Mouse (Mus musculus) spleen, adult 2 months (tissue): ENCODE data around the gene Lrrk2. TPM values are rescaled to one million over a fixed set of nuclear protein-coding genes. Genes with fewer than 3 reads are reported as not detected.
"Not testable (repeated sequence)": the region's sequence is repeated elsewhere in the genome, so short reads cannot be mapped to it uniquely, and the experiment has no call there.

Experiments used
- DNase-seq, 2 experiments: peaks; one replicate each; pipeline versions ENCODE4 v3.0.0 to v3.0.0-alpha.2; 2012 to 2021; ENCODE audit warnings: low spot score in 2 of 2, low read depth in 1 of 2
- H3K27ac ChIP-seq: fragments of 200-500 bp; 2 replicates; pipeline ENCODE4 v1.5.1; 2012; ENCODE audit warnings: low read length, inconsistent platforms; ENCODE audit not compliant: insufficient read depth
- H3K27me3 ChIP-seq: fragments of 200-500 bp; 2 replicates; pipeline ENCODE4 v1.6.1; 2012; ENCODE audit warnings: mild to moderate bottlenecking, moderate library complexity, low read length, inconsistent platforms; ENCODE audit not compliant: control insufficient read depth, insufficient read depth
- H3K36me3 ChIP-seq: fragments of 200-500 bp; 2 replicates; pipeline ENCODE4 v1.6.1; 2012; ENCODE audit warnings: mild to moderate bottlenecking, low read length, inconsistent platforms; ENCODE audit not compliant: control insufficient read depth, insufficient read depth
- H3K4me1 ChIP-seq: fragments of 200-500 bp; 2 replicates; pipeline ENCODE4 v1.6.1; 2011; ENCODE audit warnings: inconsistent platforms; ENCODE audit not compliant: control insufficient read depth, insufficient read depth, insufficient read length
- H3K4me3 ChIP-seq: fragments of 200-500 bp; 2 replicates; pipeline ENCODE4 v1.5.1; 2011; ENCODE audit warnings: mild to moderate bottlenecking, inconsistent platforms; ENCODE audit not compliant: insufficient read depth, insufficient read length; ENCODE audit errors: extremely low read depth
- CTCF ChIP-seq: fragments of 200-500 bp; IDR thresholded peaks from 2 replicates; pipeline ENCODE4 v1.5.1; 2011; ENCODE audit warnings: mild to moderate bottlenecking, inconsistent platforms; ENCODE audit not compliant: insufficient read depth, insufficient read length, insufficient replicate concordance; ENCODE audit errors: extremely low read depth
- POLR2A ChIP-seq: fragments of 200-500 bp; IDR thresholded peaks from 2 replicates; pipeline ENCODE4 v1.6.1; 2011; ENCODE audit warnings: low read depth, low read length, inconsistent platforms
- WGBS: fragments of 180-500 bp; shearing (Covaris S2); methylation state at CpG from one replicate; pipeline ENCODE4 v1.1.7; 2018; 5-methylcytosine and 5-hydroxymethylcytosine counted together
- polyA plus RNA-seq: library from polyadenylated mRNA; depleted of rRNA; stranded (reverse); fragments of >200 nt; gene quantifications from 2 replicates; pipeline ENCODE4 v1.2.3, GENCODE M21; 2012; rRNA removed

The Lrrk2 gene
- polyA plus RNA-seq, 1 experiment: 9.7 TPM

DNA sequence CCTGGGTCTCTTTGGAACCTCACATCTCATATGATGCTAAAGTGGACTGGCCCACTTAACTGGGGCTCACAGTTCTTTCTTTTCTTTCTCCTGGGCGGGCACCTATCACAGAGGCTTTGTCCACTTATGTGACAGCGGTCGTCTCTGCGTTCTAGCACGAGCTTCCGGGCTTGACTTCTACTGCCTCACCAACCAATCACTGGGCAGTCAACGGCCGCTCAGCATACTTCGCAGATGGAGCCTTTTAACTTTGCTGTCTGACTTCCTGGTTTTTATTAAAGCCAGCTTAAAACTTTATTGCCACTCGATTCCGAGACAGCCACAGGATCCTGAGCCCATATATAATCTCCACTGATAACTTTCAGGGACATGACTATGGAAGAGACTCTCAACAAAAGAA is 115.4 kb downstream of the Lrrk2 start:
- no peak overlapping the region for H3K4me3 ChIP-seq
- H3K27me3 ChIP-seq: no peaks in the 10 kb centered on the region
- no peak overlapping the region for H3K27ac ChIP-seq
- no peak for DNase-seq
- WGBS: 95% methylated on average over 11 of the region's 11 CpGs
- peaks cover 23% of the 10 kb centered on the region for H3K36me3 ChIP-seq
- H3K4me1 ChIP-seq: no peaks in the 10 kb centered on the region
- TF ChIP-seq CTCF: no peak
- no peak for TF ChIP-seq POLR2A

DNA sequence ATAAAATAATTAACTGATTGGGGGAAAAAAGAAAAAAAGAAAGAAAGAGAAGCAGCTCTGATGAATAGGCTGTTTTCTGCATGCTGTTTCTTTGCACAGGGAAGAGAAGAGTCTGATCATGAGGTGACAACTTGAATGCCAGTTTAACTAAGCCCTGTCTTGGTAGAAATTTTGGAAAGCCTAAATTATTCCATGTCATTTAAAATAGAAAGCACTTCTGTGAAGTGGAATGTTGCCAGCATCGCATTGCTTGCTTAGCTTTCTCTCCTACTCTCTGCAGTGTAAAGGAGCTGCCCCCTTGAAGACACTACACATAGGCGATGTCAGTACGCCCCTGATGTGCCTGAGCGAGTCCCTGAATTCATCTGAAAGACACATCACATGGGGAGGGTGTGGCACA is 133.5 kb downstream of the Lrrk2 start:
- H3K4me3 ChIP-seq: no peak overlapping the region
- H3K36me3 ChIP-seq: peaks cover 17% of the 10 kb centered on the region
- H3K4me1 ChIP-seq: no peaks in the 10 kb centered on the region
- H3K27ac ChIP-seq: no peak overlapping the region
- no peak for DNase-seq
- 94% methylated on average over 4 of the region's 4 CpGs for WGBS
- no peaks in the 10 kb centered on the region for H3K27me3 ChIP-seq
- TF ChIP-seq POLR2A (no peak), CTCF (no peak)

DNA sequence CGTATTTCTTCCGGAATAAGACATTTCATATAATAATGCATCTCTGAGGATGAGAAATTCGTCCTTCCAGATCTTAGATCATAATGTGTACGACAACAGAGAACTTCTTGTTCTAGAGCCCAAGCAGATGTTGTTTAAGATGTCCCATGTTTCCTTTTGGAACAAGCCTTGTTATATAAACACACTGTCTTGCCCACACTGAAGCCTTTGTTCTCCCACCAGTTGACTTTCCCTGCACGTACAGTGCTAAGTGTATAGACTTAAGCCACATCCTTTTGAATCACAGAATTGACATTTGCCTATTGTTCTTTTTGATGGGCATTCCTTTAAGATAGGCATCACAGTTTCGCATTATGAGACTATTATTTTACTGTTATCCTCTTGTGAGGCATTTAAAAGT is 162.3 kb downstream of the Lrrk2 start:
- Histone ChIP-seq H3K27me3 (no peaks in the 10 kb centered on the region), H3K4me1 (no peaks in the 10 kb centered on the region), H3K27ac (no peak overlapping the region), H3K4me3 (no peak overlapping the region), H3K36me3 (no peaks in the 10 kb centered on the region)
- DNase-seq: no peak
- TF ChIP-seq POLR2A (no peak), CTCF (no peak)
- WGBS: 68% methylated on average over 6 of the region's 6 CpGs

DNA sequence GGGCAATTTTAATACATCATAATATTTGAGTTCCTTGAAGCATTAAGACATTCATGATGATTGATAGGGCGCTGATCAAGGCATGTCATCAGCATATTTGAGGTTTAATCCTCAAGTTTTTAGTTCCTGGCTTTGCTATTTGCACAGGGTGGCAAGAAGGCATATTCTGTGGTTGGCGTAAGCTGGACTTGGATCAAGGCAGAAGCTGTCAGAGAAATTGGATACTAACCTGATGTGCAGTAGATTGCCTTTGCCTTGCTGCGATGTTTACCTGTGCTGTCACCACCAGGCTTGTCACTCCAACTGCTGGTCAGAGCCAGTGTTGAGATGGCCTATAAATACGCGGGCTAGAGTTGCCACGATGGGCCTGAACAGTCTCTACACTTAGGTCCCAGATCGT is 165.0 kb downstream of the Lrrk2 start, which contains the start of gene Smgc:
TSS of gene Smgc (plus strand) at position 301 of the 400 bp plus-strand sequence.
- WGBS: 88% methylated on average over 7 of the region's 7 CpGs
- H3K36me3 ChIP-seq: no peaks in the 10 kb centered on the region
- DNase-seq: no peak
- TF ChIP-seq CTCF: no peak
- TF ChIP-seq POLR2A: no peak
- no peaks in the 10 kb centered on the region for H3K4me1 ChIP-seq
- H3K4me3 ChIP-seq: no peak within 1 kb of the TSS
- H3K27me3 ChIP-seq: no peaks in the 10 kb centered on the region
- H3K27ac ChIP-seq: no peak within 1 kb of the TSS

DNA sequence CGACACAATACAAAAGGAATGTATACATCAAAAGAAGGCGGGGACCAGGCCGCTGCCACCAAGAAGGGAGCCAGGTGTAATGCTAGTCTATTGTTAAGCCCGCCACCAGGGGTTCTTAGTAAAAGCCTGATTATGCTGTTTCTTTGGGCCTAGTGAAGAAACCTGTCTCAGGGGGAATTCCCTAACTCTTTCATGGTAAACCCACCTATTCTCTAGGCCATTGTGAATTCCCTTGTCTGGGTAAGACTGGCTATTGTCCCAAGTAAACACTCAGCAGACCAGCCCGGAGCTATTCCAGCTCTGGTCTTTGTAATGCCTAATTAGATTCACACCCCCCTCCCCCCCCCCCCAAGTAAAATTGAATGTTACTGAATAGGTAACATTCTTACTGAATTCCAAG is 191.2 kb downstream of the Lrrk2 start:
- H3K4me1 ChIP-seq, H3K27me3 ChIP-seq, H3K36me3 ChIP-seq, H3K27ac ChIP-seq, H3K4me3 ChIP-seq, DNase-seq: not testable (repeated sequence)
- 72% methylated on average over 5 of the region's 5 CpGs for WGBS

Other genes with a start within 250 kb of the Lrrk2 start
- gene Slc2a13, start 99.9 kb upstream of the Lrrk2 start, polyA plus RNA-seq: 0.30 and 0.34 TPM in 2 replicates
- not detected in 2 replicates for gene Smgc, start 165.1 kb downstream of the Lrrk2 start, polyA plus RNA-seq